Mouse (Mus musculus) brain, embryonic 14.5 days (tissue): ENCODE results near the gene Midn.

Source experiments
- CTCF ChIP-seq: fragments of 200-500 bp; IDR thresholded peaks from 2 replicates; pipeline ENCODE4 v1.5.1; 2012; ENCODE audit warnings: inconsistent platforms, mild to moderate bottlenecking, moderate library complexity, borderline replicate concordance; ENCODE audit not compliant: insufficient read depth, insufficient read length; ENCODE audit errors: extremely low read depth
- POLR2A ChIP-seq: fragments of 200-500 bp; IDR thresholded peaks from 2 replicates; pipeline ENCODE4 v1.6.1; 2012; ENCODE audit warnings: mild to moderate bottlenecking, inconsistent platforms, borderline replicate concordance; ENCODE audit not compliant: poor library complexity, insufficient read depth, insufficient read length, severe bottlenecking; ENCODE audit errors: extremely low read depth

DNA sequence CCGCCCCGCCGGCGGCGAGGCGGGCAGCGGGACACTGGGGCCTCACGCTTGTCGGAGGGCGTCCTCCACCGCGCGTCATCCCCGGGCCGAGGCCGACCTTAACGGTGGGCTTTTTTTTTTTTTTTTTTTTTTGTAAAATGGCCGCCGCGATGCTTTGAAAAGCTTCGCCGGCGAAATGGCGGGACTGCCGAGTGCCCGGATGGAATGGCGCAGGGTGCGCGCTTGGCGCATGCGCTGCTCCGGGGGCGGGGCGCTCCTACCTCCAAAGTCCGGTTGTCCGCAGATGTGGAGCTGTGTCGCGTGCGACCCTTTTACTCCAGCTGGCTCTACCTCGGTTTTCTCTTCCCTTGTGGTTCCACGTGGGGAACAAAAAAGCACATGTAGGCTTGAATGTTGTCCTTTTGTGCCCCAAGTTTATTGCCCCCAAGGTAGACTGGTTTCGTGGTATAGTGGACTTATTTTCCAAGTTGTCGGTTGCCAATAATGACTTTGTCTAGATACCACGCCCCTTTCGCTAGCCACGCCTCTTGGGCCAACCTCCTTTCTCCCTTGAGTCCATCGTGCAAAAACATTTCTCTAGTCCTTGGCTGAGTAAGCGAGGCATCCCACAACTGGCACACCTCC is 20.1 kb downstream of the Midn start:
- TF ChIP-seq CTCF (no peak), POLR2A (no peak)
